Mouse (Mus musculus): ENCODE results near the gene Kcnk5.

GRCm38 (mm10) chr14:20221083-20221482 is 39.5 kb upstream of the Kcnk5 start:
- TF ChIP-seq CTCF (IDR thresholded peaks at IDR 0.05; ENCODE audit: insufficient read depth, low read length), result no peak
- TF ChIP-seq POLR2A (IDR thresholded peaks at IDR 0.05; ENCODE audit: borderline replicate concordance, extremely low read depth, low read depth, low read length), result no peak
